Mouse (Mus musculus): ENCODE results near the gene Pip5k1b.

- TF ChIP-seq CTCF (IDR thresholded peaks at IDR 0.05; ENCODE audit: low read depth) (no peak), EP300 (IDR thresholded peaks at IDR 0.05; ENCODE audit: low read depth) (no peak)
Measured at GRCm38 (mm10) chr19:24408863-24409564, 146.7 kb downstream of the Pip5k1b start.
